Mouse (Mus musculus): ENCODE results near the gene Ctnna2. TPM values are rescaled to one million over a fixed set of nuclear protein-coding genes. Genes with fewer than 3 reads are reported as not detected.

The Ctnna2 gene
- polyA plus RNA-seq, 1 experiment from 2014 or later = 1.2 TPM

DNA sequence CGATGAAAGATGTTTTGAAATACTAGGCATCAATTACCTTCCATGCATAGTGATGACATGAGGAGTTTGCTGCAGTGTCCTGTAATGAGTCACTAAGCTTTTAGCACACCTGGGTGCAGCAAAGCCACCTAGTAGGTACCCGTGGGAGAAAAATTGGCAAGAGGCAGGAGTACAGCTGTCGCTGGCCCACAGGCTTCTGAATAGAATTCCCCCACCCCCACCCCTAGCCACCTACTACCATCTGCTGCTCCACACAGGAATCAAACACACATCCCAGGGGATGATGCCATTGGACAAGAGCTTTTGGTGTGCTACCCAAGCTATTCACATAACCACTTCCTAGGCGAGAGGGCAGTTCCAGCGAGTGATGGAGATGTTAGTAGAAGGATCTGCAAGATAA, 700.7 kb downstream of the Ctnna2 start:
- Histone ChIP-seq H3K36me3 (ENCODE audit: control insufficient read depth, insufficient read depth) (no peaks in the 10 kb centered on the region), H3K4me3 (ENCODE audit: low read length) (no peak overlapping the region), H3K27me3 (ENCODE audit: control insufficient read depth, insufficient read depth, low read length) (no peaks in the 10 kb centered on the region), H3K4me1 (ENCODE audit: control insufficient read depth, insufficient read depth, low read length) (no peaks in the 10 kb centered on the region), H3K27ac (ENCODE audit: low read length) (no peak overlapping the region), H3K9ac (ENCODE audit: low read length) (no peak overlapping the region), H3K9me3 (replicated peaks; ENCODE audit: control insufficient read depth, low read length) (no peaks in the 10 kb centered on the region), H3K4me2 (ENCODE audit: low read depth, low read length) (no peak overlapping the region)
- no peak for ATAC-seq (replicated peaks; ENCODE audit: extremely low read depth, insufficient read depth, low FRiP score)
- 79% methylated on average over 5 of the region's 5 CpGs for WGBS

DNA sequence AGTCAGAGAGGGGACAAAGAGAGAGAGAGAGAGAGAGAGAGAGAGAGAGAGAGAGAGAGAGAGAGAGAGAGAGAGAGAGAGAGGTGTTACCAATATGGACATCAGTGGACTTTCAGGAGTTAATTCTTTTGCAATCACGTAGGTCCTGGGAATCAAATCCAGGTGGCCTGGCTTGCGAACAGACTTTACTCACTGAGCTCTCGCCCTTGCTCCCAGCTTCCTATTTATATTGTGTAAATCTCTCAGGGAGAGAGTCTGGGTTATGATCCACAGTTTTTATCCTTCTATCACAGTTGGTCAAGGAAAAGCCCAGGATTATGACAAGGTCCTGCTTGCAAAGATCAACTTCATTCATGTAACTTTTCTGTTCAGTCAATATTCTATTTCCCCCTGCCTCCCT, 714.3 kb downstream of the Ctnna2 start:
- no peaks in the 10 kb centered on the region for H3K9me3 ChIP-seq (replicated peaks; ENCODE audit: control insufficient read depth, low read length)
- H3K27ac ChIP-seq (ENCODE audit: low read length) = no peak overlapping the region
- no peak overlapping the region for H3K4me3 ChIP-seq (ENCODE audit: low read length)
- no peak for ATAC-seq (replicated peaks; ENCODE audit: extremely low read depth, insufficient read depth, low FRiP score)
- no peak overlapping the region for H3K4me2 ChIP-seq (ENCODE audit: low read depth, low read length)
- H3K4me1 ChIP-seq (ENCODE audit: control insufficient read depth, insufficient read depth, low read length) = no peaks in the 10 kb centered on the region
- no peak overlapping the region for H3K9ac ChIP-seq (ENCODE audit: low read length)
- no peaks in the 10 kb centered on the region for H3K36me3 ChIP-seq (ENCODE audit: control insufficient read depth, insufficient read depth)
- H3K27me3 ChIP-seq (ENCODE audit: control insufficient read depth, insufficient read depth, low read length) = no peaks in the 10 kb centered on the region
- WGBS = 54% methylated on average over 3 of the region's 3 CpGs

DNA sequence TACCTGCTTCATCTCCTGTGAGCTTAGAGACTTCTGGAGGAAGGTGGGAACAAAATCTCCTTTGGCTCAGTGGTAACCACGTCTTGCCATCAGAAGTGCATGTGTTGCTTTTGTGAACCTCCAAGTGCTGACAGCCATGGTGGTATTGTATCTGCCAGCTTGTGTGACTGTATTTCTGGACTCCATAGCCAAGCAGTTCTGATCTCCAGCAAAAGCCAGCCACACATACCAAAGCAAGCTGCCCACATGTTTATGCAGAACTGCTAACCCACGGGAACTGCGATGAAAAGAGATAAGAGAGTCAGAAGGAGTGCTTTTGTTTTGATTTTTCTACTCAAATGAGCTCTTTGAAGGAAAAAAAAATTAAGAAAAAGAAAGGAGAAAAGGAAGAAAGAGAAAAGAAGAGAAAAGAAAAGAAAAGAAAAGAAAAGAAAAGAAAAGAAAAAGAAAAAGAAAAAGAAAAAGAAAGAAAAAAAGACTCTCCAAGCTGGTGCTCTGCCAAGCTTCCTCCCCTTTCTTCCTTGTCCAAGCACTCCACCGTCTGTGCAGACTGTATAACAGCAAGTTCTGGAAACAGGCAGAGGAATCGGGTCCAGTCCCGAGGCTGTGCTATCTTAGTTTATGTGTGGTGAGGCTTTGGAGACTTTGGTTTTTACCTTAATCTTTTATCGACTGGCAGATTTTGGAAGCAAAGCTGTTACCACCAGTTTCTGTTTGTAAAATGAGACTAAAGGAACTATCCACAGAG, 722.0 kb downstream of the Ctnna2 start:
- Histone ChIP-seq H3K9ac (ENCODE audit: low read length) (no peak overlapping the region), H3K4me2 (ENCODE audit: low read depth, low read length) (no peak overlapping the region), H3K36me3 (ENCODE audit: control insufficient read depth, insufficient read depth) (no peaks in the 10 kb centered on the region), H3K27me3 (ENCODE audit: control insufficient read depth, insufficient read depth, low read length) (no peaks in the 10 kb centered on the region), H3K9me3 (replicated peaks; ENCODE audit: control insufficient read depth, low read length) (no peaks in the 10 kb centered on the region), H3K4me1 (ENCODE audit: control insufficient read depth, insufficient read depth, low read length) (no peaks in the 10 kb centered on the region), H3K4me3 (ENCODE audit: low read length) (no peak overlapping the region), H3K27ac (ENCODE audit: low read length) (no peak overlapping the region)
- ATAC-seq (replicated peaks; ENCODE audit: extremely low read depth, insufficient read depth, low FRiP score) = no peak
- WGBS = 25% methylated on average over 7 of the region's 7 CpGs

DNA sequence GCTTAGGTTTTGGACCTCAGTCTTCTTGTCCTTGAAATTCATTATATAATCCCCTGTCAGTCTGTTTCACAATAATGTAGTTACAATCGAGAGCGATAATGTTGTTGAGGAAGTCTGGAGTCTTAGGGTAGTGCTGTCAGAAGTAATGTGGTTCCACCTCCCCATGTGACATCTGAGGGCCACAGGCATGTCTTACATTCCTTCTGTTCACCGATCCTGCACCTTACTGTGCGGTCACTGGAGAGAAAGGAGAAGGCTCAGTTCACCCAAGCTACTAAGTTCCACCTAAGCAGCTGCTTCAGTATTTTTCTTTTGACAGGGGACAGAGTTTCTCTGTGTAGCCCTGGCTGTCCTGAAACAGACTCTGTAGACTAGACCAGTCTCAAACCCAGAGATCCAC, 723.2 kb downstream of the Ctnna2 start:
- Histone ChIP-seq H3K4me3 (ENCODE audit: low read length) (no peak overlapping the region), H3K36me3 (ENCODE audit: control insufficient read depth, insufficient read depth) (no peaks in the 10 kb centered on the region), H3K27ac (ENCODE audit: low read length) (no peak overlapping the region), H3K9ac (ENCODE audit: low read length) (no peak overlapping the region), H3K4me2 (ENCODE audit: low read depth, low read length) (no peak overlapping the region), H3K27me3 (ENCODE audit: control insufficient read depth, insufficient read depth, low read length) (no peaks in the 10 kb centered on the region), H3K4me1 (ENCODE audit: control insufficient read depth, insufficient read depth, low read length) (no peaks in the 10 kb centered on the region), H3K9me3 (replicated peaks; ENCODE audit: control insufficient read depth, low read length) (no peaks in the 10 kb centered on the region)
- 87% methylated on average over 4 of the region's 4 CpGs for WGBS
- no peak for ATAC-seq (replicated peaks; ENCODE audit: extremely low read depth, insufficient read depth, low FRiP score)

DNA sequence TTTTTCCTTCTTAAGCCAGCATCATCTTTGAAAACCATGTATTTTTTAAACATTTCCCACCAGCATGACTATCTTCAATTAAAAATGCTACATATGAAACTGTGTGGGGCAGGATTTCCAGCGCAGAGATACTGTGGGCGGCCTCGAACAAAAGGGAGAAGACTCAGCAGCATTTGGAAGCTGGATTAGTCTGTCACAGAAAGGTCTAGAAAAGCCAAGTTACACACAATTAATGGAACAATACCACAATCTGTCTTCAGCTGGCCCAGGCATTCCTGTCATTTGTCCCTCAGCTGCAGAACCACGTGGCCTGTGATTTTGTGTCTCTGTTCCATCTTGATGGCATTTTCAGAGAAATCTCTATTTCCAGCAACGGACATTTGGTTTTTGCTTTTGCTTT, 726.0 kb downstream of the Ctnna2 start:
- H3K4me1 ChIP-seq (ENCODE audit: control insufficient read depth, insufficient read depth, low read length) = no peaks in the 10 kb centered on the region
- H3K9me3 ChIP-seq (replicated peaks; ENCODE audit: control insufficient read depth, low read length) = no peaks in the 10 kb centered on the region
- H3K36me3 ChIP-seq (ENCODE audit: control insufficient read depth, insufficient read depth) = no peaks in the 10 kb centered on the region
- no peak for ATAC-seq (replicated peaks; ENCODE audit: extremely low read depth, insufficient read depth, low FRiP score)
- H3K4me2 ChIP-seq (ENCODE audit: low read depth, low read length) = no peak overlapping the region
- no peaks in the 10 kb centered on the region for H3K27me3 ChIP-seq (ENCODE audit: control insufficient read depth, insufficient read depth, low read length)
- no peak overlapping the region for H3K9ac ChIP-seq (ENCODE audit: low read length)
- WGBS = 73% methylated on average over 5 of the region's 5 CpGs
- no peak overlapping the region for H3K27ac ChIP-seq (ENCODE audit: low read length)
- no peak overlapping the region for H3K4me3 ChIP-seq (ENCODE audit: low read length)

DNA sequence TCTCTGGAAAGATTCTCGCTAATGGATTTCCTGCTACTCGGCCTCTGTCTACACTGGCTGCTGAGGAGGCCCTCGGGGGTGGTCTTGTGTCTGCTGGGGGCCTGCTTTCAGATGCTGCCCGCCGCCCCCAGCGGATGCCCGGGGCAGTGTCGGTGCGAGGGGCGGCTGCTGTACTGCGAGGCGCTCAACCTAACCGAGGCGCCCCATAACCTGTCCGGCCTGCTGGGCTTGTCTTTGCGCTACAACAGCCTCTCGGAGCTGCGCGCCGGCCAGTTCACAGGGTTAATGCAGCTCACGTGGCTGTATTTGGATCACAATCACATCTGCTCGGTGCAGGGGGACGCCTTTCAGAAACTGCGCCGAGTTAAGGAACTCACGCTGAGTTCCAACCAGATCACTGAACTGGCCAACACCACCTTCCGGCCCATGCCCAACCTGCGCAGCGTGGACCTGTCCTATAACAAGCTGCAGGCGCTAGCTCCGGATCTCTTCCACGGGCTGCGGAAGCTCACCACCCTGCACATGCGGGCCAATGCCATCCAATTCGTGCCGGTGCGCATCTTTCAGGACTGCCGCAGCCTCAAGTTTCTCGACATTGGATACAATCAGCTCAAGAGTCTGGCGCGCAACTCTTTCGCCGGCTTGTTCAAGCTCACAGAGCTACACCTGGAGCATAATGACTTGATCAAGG, 735.8 kb downstream of the Ctnna2 start:
- peaks cover 5% of the 10 kb centered on the region; the same call in 1 of the 2 replicates for H3K4me1 ChIP-seq (ENCODE audit: control insufficient read depth, insufficient read depth, low read length)
- peak overlapping the region; percentile 89 for H3K4me2 ChIP-seq (ENCODE audit: low read depth, low read length)
- H3K9ac ChIP-seq (ENCODE audit: low read length) = no peak overlapping the region
- no peaks in the 10 kb centered on the region for H3K9me3 ChIP-seq (replicated peaks; ENCODE audit: control insufficient read depth, low read length)
- under 1% methylated on average over 43 of the region's 43 CpGs for WGBS
- H3K27me3 ChIP-seq (ENCODE audit: control insufficient read depth, insufficient read depth, low read length) = peaks cover 53% of the 10 kb centered on the region
- H3K4me3 ChIP-seq (ENCODE audit: low read length) = peak overlapping the region; percentile 51
- ATAC-seq (replicated peaks; ENCODE audit: extremely low read depth, insufficient read depth, low FRiP score) = no peak
- H3K36me3 ChIP-seq (ENCODE audit: control insufficient read depth, insufficient read depth) = no peaks in the 10 kb centered on the region
- no peak overlapping the region for H3K27ac ChIP-seq (ENCODE audit: low read length)

DNA sequence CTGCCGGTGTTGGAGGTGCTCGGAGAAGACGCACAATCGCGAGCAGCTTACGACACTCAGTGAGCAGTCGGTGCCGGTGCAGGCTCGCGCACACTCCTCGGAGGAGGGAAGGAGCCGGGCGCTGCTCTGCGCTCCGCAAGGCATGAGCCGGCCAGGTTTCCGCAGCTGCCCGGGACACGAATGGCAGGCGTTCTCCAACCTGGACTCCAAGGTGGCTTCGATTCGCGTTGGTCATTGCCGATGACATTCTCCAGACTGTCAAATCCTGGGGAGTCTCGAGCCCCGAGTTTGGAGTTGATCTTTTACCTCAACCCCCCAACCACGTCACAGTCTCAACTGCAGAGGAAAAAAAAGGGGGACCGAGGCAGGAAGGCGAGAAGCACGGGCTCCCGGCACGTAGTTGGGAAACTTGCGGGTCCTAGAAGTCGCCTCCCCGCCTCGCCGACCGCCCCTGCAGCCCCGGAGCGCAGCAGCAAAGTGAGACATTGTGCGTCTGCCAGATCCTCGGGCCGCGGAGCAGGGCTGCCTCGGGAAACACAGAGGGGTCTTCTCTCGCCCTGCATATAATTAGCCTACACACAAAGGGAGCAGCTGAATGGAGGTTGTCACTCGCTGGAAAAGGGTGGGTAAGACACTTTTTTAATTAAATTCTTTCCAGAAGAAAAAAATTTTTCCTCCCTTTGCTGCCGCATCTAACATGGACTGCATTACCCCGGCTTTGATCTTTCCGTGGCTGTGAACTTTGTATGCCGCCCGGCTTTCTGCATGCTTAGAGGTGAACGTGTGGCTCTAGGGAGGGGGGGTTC, 736.7 kb downstream of the Ctnna2 start, which contains the start of gene Lrrtm1:
Lrrtm1 (plus strand) TSS at position 89 of the 806 bp plus-strand sequence.
- no peak for ATAC-seq (replicated peaks; ENCODE audit: extremely low read depth, insufficient read depth, low FRiP score)
- no peak within 1 kb of the TSS for H3K27ac ChIP-seq (ENCODE audit: low read length)
- H3K36me3 ChIP-seq (ENCODE audit: control insufficient read depth, insufficient read depth) = no peaks in the 10 kb centered on the region
- H3K9me3 ChIP-seq (replicated peaks; ENCODE audit: control insufficient read depth, low read length) = no peaks in the 10 kb centered on the region
- peaks cover 53% of the 10 kb centered on the region for H3K27me3 ChIP-seq (ENCODE audit: control insufficient read depth, insufficient read depth, low read length)
- H3K4me3 ChIP-seq (ENCODE audit: low read length) = peak within 1 kb of the TSS; percentile 51
- H3K9ac ChIP-seq (ENCODE audit: low read length) = 0 out of 2 replicates have a peak within 1 kb of the TSS, but pooled peaks have one; percentile 8
- H3K4me1 ChIP-seq (ENCODE audit: control insufficient read depth, insufficient read depth, low read length) = peaks cover 5% of the 10 kb centered on the region; the same call in 1 of the 2 replicates
- H3K4me2 ChIP-seq (ENCODE audit: low read depth, low read length) = peak within 1 kb of the TSS; percentile 89
- WGBS = under 1% methylated on average over 53 of the region's 53 CpGs

DNA sequence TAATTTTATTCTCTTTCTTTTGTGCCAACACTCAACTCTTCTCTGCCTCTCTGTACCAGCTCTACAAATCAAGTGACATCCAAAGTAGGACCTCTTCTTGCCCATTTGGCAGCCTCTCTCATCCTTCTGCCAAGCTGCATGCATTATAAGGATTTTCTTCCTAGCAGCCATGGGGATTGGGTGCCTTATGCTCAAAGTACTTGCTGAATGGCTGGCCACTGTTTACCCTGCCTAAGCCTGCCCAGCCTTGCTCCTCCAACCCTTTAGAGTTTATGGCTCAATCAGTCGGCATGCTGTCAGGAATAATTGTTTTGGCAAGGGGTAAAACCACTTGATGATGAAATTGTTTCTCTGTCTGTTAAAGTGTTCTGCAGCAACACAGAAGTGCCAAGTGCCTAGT, 739.1 kb downstream of the Ctnna2 start:
- Histone ChIP-seq H3K9ac (ENCODE audit: low read length) (no peak overlapping the region), H3K4me1 (ENCODE audit: control insufficient read depth, insufficient read depth, low read length) (peaks cover 5% of the 10 kb centered on the region; the same call in 1 of the 2 replicates), H3K27me3 (ENCODE audit: control insufficient read depth, insufficient read depth, low read length) (peaks cover 39% of the 10 kb centered on the region), H3K27ac (ENCODE audit: low read length) (no peak overlapping the region), H3K4me3 (ENCODE audit: low read length) (no peak overlapping the region), H3K36me3 (ENCODE audit: control insufficient read depth, insufficient read depth) (no peaks in the 10 kb centered on the region), H3K4me2 (ENCODE audit: low read depth, low read length) (no peak overlapping the region), H3K9me3 (replicated peaks; ENCODE audit: control insufficient read depth, low read length) (no peaks in the 10 kb centered on the region)
- 32% methylated on average over 1 of the region's 1 CpGs for WGBS
- no peak for ATAC-seq (replicated peaks; ENCODE audit: extremely low read depth, insufficient read depth, low FRiP score)

Data from heart, embryonic 16.5 days (tissue).